Mouse (Mus musculus) gastrocnemius, postnatal 14 days (tissue): ENCODE data around the gene Zw10. TPM values are rescaled to one million over a fixed set of nuclear protein-coding genes. Genes with fewer than 3 reads are reported as not detected.

Experiments
- DNase-seq: peaks from one replicate; pipeline ENCODE4 v3.0.0; 2021; ENCODE audit warnings: mixed read lengths
- intact Hi-C: fragments of 180-260 bp; cut with DNase I; formaldehyde crosslinking; loops from one replicate; pipeline ENCODE4 v1.15.1; 2025; ENCODE audit warnings: low total_unique reads
- long read RNA-seq, 2 experiments: library from polyadenylated mRNA; stranded (forward); transcript quantifications; one replicate each; pipeline ENCODE4 v2.0.0; 2021
- total RNA-seq, 2 experiments: library from RNA; stranded (reverse); gene quantifications; 2 replicates each; pipeline ENCODE4 v1.2.3; 2021

Gene Zw10
- 1 to 10 TPM; 6.0 to 7.1 TPM for total RNA-seq
- long read RNA-seq, experiment 1, transcript Zw10-201 (16 exons, 2,863 nt), result major isoform, 8 of 10 reads
- long read RNA-seq, experiment 1, partial matches to known transcripts, result 0 of 10 reads
- long read RNA-seq, experiment 1, other reads (novel, unspliced or antisense), result 2 of 10 reads
- long read RNA-seq, experiment 2, transcript Zw10-201 (16 exons, 2,863 nt), result major isoform, 14 of 19 reads
- long read RNA-seq, experiment 2, partial matches to known transcripts, result 0 of 19 reads
- long read RNA-seq, experiment 2, other reads (novel, unspliced or antisense), result 5 of 19 reads

GRCm38 (mm10) chr9:49055333-49056205 is at the start of gene Zw10:
Gene Zw10 (plus strand): TSS chr9:49055613.
- intact Hi-C loops, result loop anchor here (10.0 kb wide), 1 partner anchor 411 kb away; no protein-coding TSS in a partner anchor

DNA sequence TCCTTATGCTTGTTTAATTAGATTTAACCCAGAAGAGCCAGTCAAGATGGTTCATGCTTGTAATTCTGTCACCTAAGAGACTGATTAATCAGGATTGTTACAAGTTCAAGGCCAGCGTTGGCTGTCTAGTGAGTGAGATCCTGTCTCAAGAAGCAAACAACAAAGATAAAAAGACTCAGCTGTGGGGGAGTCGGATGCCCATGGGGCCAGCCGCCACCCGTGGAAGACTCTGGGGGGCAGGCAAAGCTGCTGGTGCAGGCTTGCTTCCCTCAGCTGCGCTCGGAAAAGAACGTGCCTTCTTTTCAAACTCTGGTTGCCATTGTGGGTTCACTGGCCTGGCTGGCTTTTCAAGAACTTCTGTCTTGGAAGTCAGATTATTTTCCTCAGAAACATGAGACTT is 39.6 kb upstream of the Zw10 start:
- no peak for DNase-seq
- intact Hi-C loops, result no loop called here

More at GRCm38 (mm10) chr9:49055333-49056205, at the start of gene Zw10:
- peak; percentile 96 for DNase-seq

GRCm38 (mm10) chr9:49021289-49021688 is 34.1 kb upstream of the Zw10 start:
- DNase-seq, result no peak
- intact Hi-C loops, result no loop called here

- no peak for DNase-seq
- intact Hi-C loops, result no loop called here
Observed at GRCm38 (mm10) chr9:49023956-49024355, 31.5 kb upstream of the Zw10 start.

DNA sequence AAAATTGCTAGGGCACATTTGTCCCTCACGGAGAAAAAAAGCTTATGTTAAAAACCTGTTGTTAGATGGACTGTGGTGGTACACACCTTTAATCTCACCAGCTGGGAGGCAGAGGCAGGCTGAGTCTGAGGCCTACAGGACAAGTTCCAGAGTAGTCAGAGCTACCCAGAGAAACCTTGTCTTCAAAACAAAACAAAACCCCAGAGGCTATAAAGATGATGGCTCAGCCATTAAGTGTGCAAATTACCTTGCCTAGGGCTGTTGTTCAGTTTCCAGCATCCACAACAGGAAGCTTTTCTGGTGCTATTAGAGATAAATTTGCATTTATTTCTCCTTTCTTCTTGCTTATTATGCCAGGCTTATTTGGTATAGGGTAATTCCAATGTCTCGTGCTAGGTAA is 30.9 kb upstream of the Zw10 start:
- intact Hi-C loops, result no loop called here
- DNase-seq, result no peak

DNA sequence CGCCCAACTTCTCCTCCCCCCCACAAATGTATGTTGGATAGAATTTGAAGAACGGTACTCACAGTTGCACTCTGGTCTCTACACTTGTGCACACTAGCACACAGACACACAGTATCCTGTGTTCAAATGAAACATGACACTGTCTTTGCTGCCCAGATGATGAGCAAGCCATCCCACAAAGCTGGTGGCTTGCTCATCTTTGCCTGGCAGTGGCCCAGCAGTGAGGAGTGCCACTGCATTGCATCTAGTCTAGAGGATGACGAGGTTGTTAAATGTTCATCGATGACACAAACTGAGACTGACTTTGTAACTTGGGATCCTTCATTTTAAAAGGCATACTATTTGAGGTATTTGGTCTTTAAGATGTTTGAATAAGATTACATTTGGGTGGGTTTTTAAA is 20.6 kb upstream of the Zw10 start:
- DNase-seq, result peak; percentile 52
- intact Hi-C loops, result no loop called here

GRCm38 (mm10) chr9:49050901-49051300 is 4.5 kb upstream of the Zw10 start:
- no peak for DNase-seq

DNA sequence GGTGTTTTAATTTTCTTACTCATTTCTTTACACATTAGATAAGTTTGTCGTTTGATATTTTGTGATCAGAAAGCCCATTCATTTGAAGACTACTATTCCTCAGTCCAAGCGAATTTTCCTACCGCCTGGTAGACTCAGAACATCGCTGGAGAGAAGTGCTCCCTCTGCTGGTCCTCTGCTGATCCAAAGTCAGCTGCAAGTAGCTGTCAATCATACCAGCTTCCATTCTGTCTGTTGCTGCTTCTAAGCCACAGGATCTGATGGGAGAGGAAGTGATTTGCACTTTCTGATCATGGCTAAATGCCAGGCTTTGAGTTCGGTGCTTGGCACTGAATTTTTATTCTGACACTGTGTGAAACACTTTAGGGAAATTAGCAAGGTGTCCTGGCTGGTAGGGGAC is 4.1 kb upstream of the Zw10 start:
- DNase-seq, result peak; percentile 54
- intact Hi-C loops, result loop anchor here (10.0 kb wide), 1 partner anchor 407 kb away; no protein-coding TSS in a partner anchor

More at GRCm38 (mm10) chr9:49050901-49051300, 4.5 kb upstream of the Zw10 start:
- intact Hi-C loops, result loop anchor here (10.0 kb wide), 1 partner anchor 406 kb away; no protein-coding TSS in a partner anchor

DNA sequence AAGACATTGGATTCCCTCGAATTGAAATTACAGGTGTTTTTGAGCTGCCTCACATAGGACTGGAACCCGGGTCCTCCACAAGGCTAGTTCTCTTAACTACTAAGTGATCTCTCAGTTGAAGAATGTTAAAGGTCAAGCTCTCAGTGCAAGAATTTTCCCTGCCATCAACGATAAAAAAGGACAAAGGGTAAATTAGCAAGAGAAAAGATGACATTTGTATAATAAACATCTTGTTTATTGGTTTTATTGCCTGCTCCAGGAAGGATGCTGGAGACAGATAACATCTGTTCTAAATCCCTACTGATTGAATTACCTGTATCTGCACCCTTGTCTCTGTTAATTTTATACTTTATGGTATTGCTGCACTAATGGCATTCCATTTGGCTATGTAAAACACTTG is 1.4 kb upstream of the Zw10 start:
- DNase-seq, result no peak
- intact Hi-C loops, result loop anchor here (10.0 kb wide), 1 partner anchor 409 kb away; no protein-coding TSS in a partner anchor

- DNase-seq, result no peak
- intact Hi-C loops, result no loop called here
Observed at GRCm38 (mm10) chr9:49076847-49077246, 21.4 kb downstream of the Zw10 start.

DNA sequence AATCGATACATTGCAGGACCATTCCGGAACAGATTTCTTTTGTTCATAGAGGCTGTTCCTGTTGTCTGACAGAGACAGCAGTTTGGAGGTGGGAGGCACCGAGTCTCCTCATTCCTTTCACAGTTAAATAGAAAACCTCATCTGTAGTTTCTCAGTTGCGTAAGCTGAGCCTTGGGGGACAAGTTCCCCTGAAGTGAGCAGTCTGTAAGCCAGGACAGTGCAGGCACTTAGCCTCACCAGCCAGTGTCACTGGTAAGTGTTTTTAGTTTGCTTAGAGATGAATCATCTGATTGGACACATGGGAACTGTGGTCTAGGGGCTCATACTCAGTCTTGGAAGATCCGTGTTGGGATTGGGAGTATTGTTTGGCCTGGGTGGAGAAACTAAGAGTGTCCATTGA is 25.7 kb downstream of the Zw10 start, which contains the start of gene Tmprss5:
Tmprss5 (plus strand) TSS at position 154 of the 400 bp plus-strand sequence.
- DNase-seq, result no peak
- intact Hi-C loops, result loop anchor here (2.0 kb wide), 1 partner anchor 408 kb away; no protein-coding TSS in a partner anchor

- peak; percentile 69 for DNase-seq
- intact Hi-C loops, result loop anchor here (2.0 kb wide), 1 partner anchor 407 kb away; no protein-coding TSS in a partner anchor
Observed at GRCm38 (mm10) chr9:49081561-49081960, 26.1 kb downstream of the Zw10 start.

DNA sequence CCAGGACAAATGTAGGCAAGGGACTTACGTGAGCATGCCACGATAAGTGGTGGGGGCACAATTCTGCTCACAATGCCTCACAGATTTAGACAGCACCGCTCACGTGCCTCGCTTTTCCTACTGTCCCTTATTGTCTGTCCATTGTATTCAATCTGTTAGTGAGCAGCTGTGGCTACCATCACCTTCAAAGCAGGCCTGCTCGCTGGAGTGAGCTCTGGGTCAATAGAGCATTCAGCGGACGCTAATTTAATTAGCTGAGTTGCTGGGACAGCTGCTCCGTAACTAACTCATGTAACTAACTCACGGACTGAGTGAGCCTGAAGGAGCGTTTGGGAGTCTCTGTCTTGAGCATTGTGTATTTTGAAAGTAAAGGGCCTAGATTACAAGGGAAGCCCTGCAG is 31.9 kb downstream of the Zw10 start:
- DNase-seq, result no peak
- intact Hi-C loops, result no loop called here

GRCm38 (mm10) chr9:49098871-49099270 is 43.5 kb downstream of the Zw10 start:
- no peak for DNase-seq

DNA sequence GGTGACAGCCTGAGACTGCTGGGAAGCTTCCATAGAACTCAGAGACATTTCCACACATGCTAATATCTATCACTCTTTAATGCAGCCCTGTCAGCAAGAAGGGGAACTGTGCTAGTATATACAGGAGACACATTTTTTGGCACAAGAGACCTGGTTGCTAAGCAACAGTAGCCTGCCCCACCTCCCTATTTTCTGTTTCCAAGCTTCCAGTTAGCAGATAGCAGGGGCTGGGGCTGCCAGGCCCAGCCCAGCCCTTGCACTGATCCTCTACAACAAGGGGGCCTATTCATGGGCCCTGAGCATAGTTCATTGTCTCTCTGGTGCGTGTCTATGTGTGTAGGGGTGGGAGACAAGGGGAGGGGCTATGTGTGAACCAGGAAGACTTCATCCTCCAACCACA is 46.9 kb downstream of the Zw10 start:
- DNase-seq, result no peak
- intact Hi-C loops, result no loop called here

More at GRCm38 (mm10) chr9:49098871-49099270, 43.5 kb downstream of the Zw10 start:
- intact Hi-C loops, result no loop called here

- intact Hi-C loops, result no loop called here
- DNase-seq, result no peak
Observed at GRCm38 (mm10) chr9:49109101-49109500, 53.7 kb downstream of the Zw10 start.

- intact Hi-C loops, result no loop called here
- no peak for DNase-seq
Observed at GRCm38 (mm10) chr9:49110476-49111220, 55.2 kb downstream of the Zw10 start.

- no peak for DNase-seq
- intact Hi-C loops, result no loop called here
Observed at GRCm38 (mm10) chr9:49111296-49111695, 55.9 kb downstream of the Zw10 start.

DNA sequence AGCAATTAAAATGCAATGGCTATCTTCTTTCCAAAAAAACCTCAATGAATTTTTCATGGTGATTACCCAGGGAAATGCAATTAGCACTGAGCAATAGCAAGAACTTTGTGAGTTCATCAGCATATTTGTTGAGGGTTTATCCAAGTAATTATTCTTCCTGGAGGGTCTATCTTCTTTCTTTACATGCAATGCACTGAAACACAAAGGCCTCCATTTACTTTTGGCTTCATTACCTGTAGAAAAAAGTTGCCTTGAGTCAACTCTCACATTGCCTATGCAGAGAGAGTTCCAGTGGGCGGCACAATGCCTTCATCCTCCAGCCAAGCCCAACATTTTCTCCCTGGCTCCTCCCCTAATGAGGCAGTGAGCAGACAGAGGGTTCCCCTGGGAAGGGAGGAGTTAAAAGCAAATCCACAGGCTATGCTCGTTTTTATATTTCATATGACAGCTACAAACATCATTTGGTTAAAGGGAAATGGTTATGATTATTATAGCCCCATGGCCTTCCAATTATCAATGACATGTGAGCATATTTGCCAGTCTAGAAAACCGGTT is 62.9 kb downstream of the Zw10 start:
- no peak for DNase-seq
- intact Hi-C loops, result no loop called here
